Mouse (Mus musculus) fat pad, adult 2 months (tissue): ENCODE data around the gene Rragb.
"Not testable (repeated sequence)": the region's sequence is repeated elsewhere in the genome, so short reads cannot be mapped to it uniquely, and the experiment has no call there.

Source experiments
- DNase-seq: peaks from one replicate; pipeline ENCODE4 v3.0.0-alpha.2; 2011; ENCODE audit warnings: low read depth, low spot score; ENCODE audit errors: extremely low read depth

Rragb gene

GRCm38 (mm10) chrX:153139734-153140515 lies at the start of gene Rragb:
Gene Rragb, plus strand, starts transcription at chrX:153139981.
- DNase-seq: no peak

- DNase-seq: no peak
Measured at GRCm38 (mm10) chrX:153118486-153118885, 21.3 kb upstream of the Rragb start, which contains the start of gene Foxr2. Gene Foxr2, plus strand, starts transcription at chrX:153118786.

GRCm38 (mm10) chrX:153119013-153119412 lies 20.8 kb upstream of the Rragb start:
- no peak for DNase-seq

- DNase-seq: no peak
Measured at GRCm38 (mm10) chrX:153142656-153143055, 2.9 kb downstream of the Rragb start.

GRCm38 (mm10) chrX:153151766-153152165 lies 12.0 kb downstream of the Rragb start:
- no peak for DNase-seq

GRCm38 (mm10) chrX:153155322-153155721 lies 15.5 kb downstream of the Rragb start:
- no peak for DNase-seq

- no peak for DNase-seq
Measured at GRCm38 (mm10) chrX:153174786-153175185, 35.0 kb downstream of the Rragb start.

GRCm38 (mm10) chrX:153182221-153182620 lies 42.4 kb downstream of the Rragb start:
- no peak for DNase-seq

GRCm38 (mm10) chrX:153199185-153199584 lies 59.4 kb downstream of the Rragb start:
- not testable (repeated sequence) for DNase-seq

- no peak for DNase-seq
Measured at GRCm38 (mm10) chrX:153211101-153211500, 71.3 kb downstream of the Rragb start.
